Mouse (Mus musculus) adrenal gland, adult 18-20 months (tissue): ENCODE results near the gene Zfp386. TPM values are rescaled to one million over a fixed set of nuclear protein-coding genes. Genes with fewer than 3 reads are reported as not detected.
"Not testable (repeated sequence)": the region's sequence is repeated elsewhere in the genome, so short reads cannot be mapped to it uniquely, and the experiment has no call there.

ENCODE experiments used
- DNase-seq, 2 experiments: peaks; one replicate each; pipeline ENCODE4 v3.0.0; 2021 to 2022; ENCODE audit warnings: low spot score in 2 of 2
- long read RNA-seq, 2 experiments: library from polyadenylated mRNA; stranded (forward); transcript quantifications; one replicate each; pipeline ENCODE4 v2.0.0; 2021
- total RNA-seq, 2 experiments: library from RNA; stranded (reverse); gene quantifications; 1 replicate in 1 of 2; 2 replicates in 1 of 2; pipeline ENCODE4 v1.2.3; 2021

Gene Zfp386
- 10 to 100 TPM; 24.6 to 24.9 TPM for total RNA-seq
- long read RNA-seq, experiment 1, transcript Zfp386-201 (3 exons, 1,958 nt) = major isoform, 5 of 15 reads
- long read RNA-seq, experiment 1, partial matches to known transcripts = 0 of 15 reads
- long read RNA-seq, experiment 1, other reads (novel, unspliced or antisense) = 10 of 15 reads
- long read RNA-seq, experiment 2, transcript Zfp386-201 (3 exons, 1,958 nt) = major isoform, 20 of 51 reads
- long read RNA-seq, experiment 2, partial matches to known transcripts = 19 of 51 reads
- long read RNA-seq, experiment 2, other reads (novel, unspliced or antisense) = 12 of 51 reads

GRCm38 (mm10) chr12:116047440-116048377 lies at the start of gene Zfp386:
Gene Zfp386 (plus strand): TSS chr12:116047724.
- peak; percentile 94 to 96 for DNase-seq

GRCm38 (mm10) chr12:115999784-116000183 lies 47.7 kb upstream of the Zfp386 start:
- not testable (repeated sequence) for DNase-seq

- not testable (repeated sequence) for DNase-seq
Measured at GRCm38 (mm10) chr12:116002946-116003345, 44.6 kb upstream of the Zfp386 start.

- DNase-seq = no peak
Measured at GRCm38 (mm10) chr12:116010812-116011211, 36.7 kb upstream of the Zfp386 start.

- no peak for DNase-seq
Measured at GRCm38 (mm10) chr12:116028095-116028494, 19.4 kb upstream of the Zfp386 start.

- no peak for DNase-seq
Measured at GRCm38 (mm10) chr12:116035346-116035745, 12.2 kb upstream of the Zfp386 start.

- DNase-seq = no peak
Measured at GRCm38 (mm10) chr12:116044785-116045184, 2.7 kb upstream of the Zfp386 start.

GRCm38 (mm10) chr12:116048766-116049165 lies 1.2 kb downstream of the Zfp386 start:
- DNase-seq = no peak

- no peak for DNase-seq
Measured at GRCm38 (mm10) chr12:116049236-116049635, 1.7 kb downstream of the Zfp386 start.

GRCm38 (mm10) chr12:116049701-116050100 lies 2.2 kb downstream of the Zfp386 start:
- DNase-seq = no peak

GRCm38 (mm10) chr12:116054342-116054741 lies 6.8 kb downstream of the Zfp386 start:
- DNase-seq = no peak

- DNase-seq = no peak
Measured at GRCm38 (mm10) chr12:116056112-116056511, 8.6 kb downstream of the Zfp386 start.

GRCm38 (mm10) chr12:116061561-116062193 lies 14.2 kb downstream of the Zfp386 start:
- no peak for DNase-seq

GRCm38 (mm10) chr12:116062194-116062583 lies 14.7 kb downstream of the Zfp386 start:
- DNase-seq = no peak

- DNase-seq = no peak
Measured at GRCm38 (mm10) chr12:116063020-116063419, 15.5 kb downstream of the Zfp386 start.

GRCm38 (mm10) chr12:116071023-116071422 lies 23.5 kb downstream of the Zfp386 start:
- DNase-seq = peak in 1 of 2 experiments; percentile 26

- peak; percentile 50 to 52 for DNase-seq
Measured at GRCm38 (mm10) chr12:116077074-116077854, 29.7 kb downstream of the Zfp386 start, which contains the start of gene Vipr2. Gene Vipr2 (plus strand): TSS chr12:116077726.

GRCm38 (mm10) chr12:116077855-116078366 lies 30.4 kb downstream of the Zfp386 start:
- no peak for DNase-seq

- no peak for DNase-seq
Measured at GRCm38 (mm10) chr12:116083125-116083524, 35.6 kb downstream of the Zfp386 start.

GRCm38 (mm10) chr12:116084294-116084693 lies 36.8 kb downstream of the Zfp386 start:
- DNase-seq = no peak
